Mouse (Mus musculus): ENCODE data around the gene Gpam.

GRCm38 (mm10) chr19:55157029-55157428, 30.0 kb upstream of the Gpam start:
- TF ChIP-seq POLR2A (IDR thresholded peaks at IDR 0.05; ENCODE audit: low read depth, low read length) (no peak), CTCF (conservative IDR thresholded peaks at IDR 0.05 in 1 of 2, IDR thresholded peaks at IDR 0.05 in 1 of 2; ENCODE audit: low read depth in 2 of 2, low read length in 2 of 2) (no peak), CHD1 (IDR thresholded peaks at IDR 0.05; ENCODE audit: low read depth, low read length) (no peak), RAD21 (IDR thresholded peaks at IDR 0.05; ENCODE audit: low read depth, low read length) (no peak), RCOR1 (conservative IDR thresholded peaks at IDR 0.05; ENCODE audit: low read depth, low read length) (no peak)
